Mouse (Mus musculus): ENCODE measurements around the gene Zfp113. TPM values are rescaled to one million over a fixed set of nuclear protein-coding genes. Genes with fewer than 3 reads are reported as not detected.
A peak's percentile ranks its signal among the peaks of the same experiment; 100 is the strongest.
"Not testable (repeated sequence)": the region's sequence is repeated elsewhere in the genome, so short reads cannot be mapped to it uniquely, and the experiment has no call there.

Gene Zfp113
- polyA plus RNA-seq, 1 experiment from 2014 or later: 11.7 TPM

DNA sequence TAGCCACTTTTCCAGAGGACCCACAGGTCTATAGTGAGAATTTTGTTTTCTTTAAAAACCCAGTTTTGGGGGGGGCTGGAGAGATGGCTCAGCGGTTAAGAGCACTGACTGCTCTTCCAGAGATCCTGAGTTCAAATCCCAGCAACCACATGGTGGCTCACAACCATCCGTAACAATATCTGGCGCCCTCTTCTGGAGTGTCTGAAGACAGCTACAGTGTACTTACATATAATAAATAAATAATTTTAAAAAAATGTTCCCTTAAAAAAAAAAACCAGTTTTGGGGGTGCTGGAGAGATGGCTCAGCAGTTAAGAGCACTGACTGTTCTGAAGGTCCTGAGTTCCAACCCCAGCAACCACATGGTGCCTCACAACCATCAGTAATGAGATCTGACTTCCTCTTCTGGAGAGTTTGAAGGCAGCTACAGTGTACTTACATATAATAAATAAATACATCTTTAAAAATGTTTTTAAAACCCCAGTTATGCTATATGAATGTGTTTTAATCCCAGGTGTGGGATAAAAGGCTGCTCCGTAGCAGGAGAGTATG, 45.6 kb downstream of the Zfp113 start:
- not testable (repeated sequence) for H3K4me1 ChIP-seq (ENCODE audit: control insufficient read depth, insufficient read depth, low read length); H3K4me3 ChIP-seq (ENCODE audit: low read length); H3K9me3 ChIP-seq (ENCODE audit: control insufficient read depth, low read length); H3K27ac ChIP-seq (ENCODE audit: low read length); H3K27me3 ChIP-seq (replicated peaks; ENCODE audit: control insufficient read depth, insufficient read depth, low read length); ATAC-seq; H3K36me3 ChIP-seq (ENCODE audit: control insufficient read depth, insufficient read depth, low read length); H3K4me2 ChIP-seq (ENCODE audit: low read depth, low read length); H3K9ac ChIP-seq (ENCODE audit: low read depth, low read length)
- 56% methylated on average over 4 of the region's 4 CpGs for WGBS

DNA sequence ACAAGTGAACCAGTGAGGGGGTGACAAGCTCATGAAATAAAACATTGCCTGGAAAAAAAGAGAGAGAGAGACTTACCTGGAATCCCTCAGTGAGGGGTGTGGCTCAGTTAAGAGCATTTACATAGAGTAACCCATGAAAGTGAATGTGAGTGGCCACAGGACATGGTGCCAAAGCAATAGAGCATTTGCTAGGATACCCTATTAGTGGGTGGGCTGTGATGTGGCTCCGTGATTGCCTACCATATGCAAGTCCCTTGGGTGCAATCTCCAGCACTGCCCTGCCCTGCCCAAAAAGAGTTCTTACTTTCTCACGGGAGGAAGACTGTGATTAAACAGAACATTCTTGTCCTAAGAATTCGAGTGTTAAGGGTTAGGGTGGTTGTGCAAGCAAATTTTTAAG, 48.4 kb downstream of the Zfp113 start:
- no peaks in the 10 kb centered on the region for H3K9me3 ChIP-seq (ENCODE audit: control insufficient read depth, low read length)
- no peak overlapping the region for H3K9ac ChIP-seq (ENCODE audit: low read depth, low read length)
- no peak for ATAC-seq
- no peaks in the 10 kb centered on the region for H3K27me3 ChIP-seq (replicated peaks; ENCODE audit: control insufficient read depth, insufficient read depth, low read length)
- no peaks in the 10 kb centered on the region for H3K4me1 ChIP-seq (ENCODE audit: control insufficient read depth, insufficient read depth, low read length)
- no peak overlapping the region for H3K4me3 ChIP-seq (ENCODE audit: low read length)
- no peak overlapping the region for H3K4me2 ChIP-seq (ENCODE audit: low read depth, low read length)
- no peaks in the 10 kb centered on the region for H3K36me3 ChIP-seq (ENCODE audit: control insufficient read depth, insufficient read depth, low read length)
- H3K27ac ChIP-seq (ENCODE audit: low read length): no peak overlapping the region
- WGBS: 56% methylated on average over 3 of the region's 3 CpGs

DNA sequence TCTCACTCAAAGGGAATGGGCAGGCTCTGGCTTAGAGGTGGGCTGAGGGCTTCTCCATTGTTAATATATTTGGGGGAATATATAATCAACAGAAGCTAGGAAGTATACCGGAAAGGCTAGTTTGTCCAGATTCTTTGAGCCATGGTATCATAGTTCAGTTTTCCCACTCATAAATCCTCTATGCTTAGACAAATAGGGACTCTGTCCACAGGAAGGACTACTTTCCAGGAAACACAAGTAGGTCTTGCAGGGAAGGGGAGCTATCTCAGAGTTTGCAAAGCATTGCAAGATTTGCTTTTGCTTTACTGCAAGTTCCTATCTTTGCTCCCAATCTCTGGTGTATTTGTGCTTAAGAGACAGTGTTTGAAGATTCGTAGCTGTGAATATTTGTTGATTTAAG, 50.6 kb downstream of the Zfp113 start:
- ATAC-seq: peak; percentile 80
- Histone ChIP-seq H3K9ac (ENCODE audit: low read depth, low read length) (no peak overlapping the region), H3K4me3 (ENCODE audit: low read length) (no peak overlapping the region), H3K9me3 (ENCODE audit: control insufficient read depth, low read length) (no peaks in the 10 kb centered on the region), H3K27me3 (replicated peaks; ENCODE audit: control insufficient read depth, insufficient read depth, low read length) (no peaks in the 10 kb centered on the region), H3K27ac (ENCODE audit: low read length) (no peak overlapping the region), H3K4me2 (ENCODE audit: low read depth, low read length) (peak overlapping the region; percentile 7; the same call in 1 of the 2 replicates), H3K4me1 (ENCODE audit: control insufficient read depth, insufficient read depth, low read length) (no peaks in the 10 kb centered on the region), H3K36me3 (ENCODE audit: control insufficient read depth, insufficient read depth, low read length) (peaks cover 15% of the 10 kb centered on the region; the same call in 1 of the 2 replicates)
- WGBS: 58% methylated on average over 2 of the region's 2 CpGs

DNA sequence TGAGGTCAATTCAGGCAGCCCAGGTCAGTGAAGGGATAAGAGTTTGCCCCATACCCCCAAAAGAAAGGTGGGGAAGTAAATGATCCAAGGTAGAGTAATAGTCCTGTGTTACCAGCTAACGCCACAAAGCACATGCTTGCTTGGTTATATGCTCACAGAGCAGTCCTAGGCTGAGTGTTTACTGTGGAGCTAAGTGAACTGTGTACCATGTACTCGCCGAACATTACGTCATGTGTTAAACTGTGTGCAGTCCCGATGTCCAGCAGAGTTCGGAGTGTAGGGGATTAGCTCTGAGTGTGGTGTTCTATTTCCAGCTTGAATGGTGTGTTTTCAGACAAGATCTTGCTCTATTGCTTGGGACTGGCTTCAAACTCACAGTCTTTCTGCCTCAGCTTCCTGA, 61.1 kb downstream of the Zfp113 start:
- Histone ChIP-seq H3K9ac (ENCODE audit: low read depth, low read length) (no peak overlapping the region), H3K27me3 (replicated peaks; ENCODE audit: control insufficient read depth, insufficient read depth, low read length) (no peaks in the 10 kb centered on the region), H3K4me1 (ENCODE audit: control insufficient read depth, insufficient read depth, low read length) (no peaks in the 10 kb centered on the region), H3K4me2 (ENCODE audit: low read depth, low read length) (no peak overlapping the region), H3K9me3 (ENCODE audit: control insufficient read depth, low read length) (no peaks in the 10 kb centered on the region), H3K4me3 (ENCODE audit: low read length) (no peak overlapping the region), H3K27ac (ENCODE audit: low read length) (no peak overlapping the region), H3K36me3 (ENCODE audit: control insufficient read depth, insufficient read depth, low read length) (peaks cover 29% of the 10 kb centered on the region)
- ATAC-seq: no peak
- 92% methylated on average over 6 of the region's 6 CpGs for WGBS

DNA sequence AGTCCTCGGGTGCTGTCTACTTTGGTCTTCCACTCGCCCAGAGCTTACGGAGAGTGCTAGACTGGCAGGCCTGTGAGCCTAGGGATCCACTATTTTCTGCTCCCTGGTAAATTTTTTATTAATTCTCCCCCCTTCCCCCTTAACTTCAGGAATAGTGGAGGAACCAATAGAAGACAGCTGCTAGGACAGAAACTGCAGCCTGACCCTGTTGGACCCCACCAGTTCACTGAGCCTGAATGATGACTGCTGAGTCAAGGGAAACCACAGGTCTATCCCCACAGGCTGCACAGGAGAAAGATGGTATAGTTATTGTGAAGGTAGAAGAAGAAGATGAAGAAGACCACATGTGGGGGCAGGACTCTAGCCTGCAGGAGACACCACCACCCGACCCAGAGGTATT, 62.8 kb downstream of the Zfp113 start:
- 90% methylated on average over 4 of the region's 4 CpGs for WGBS
- H3K36me3 ChIP-seq (ENCODE audit: control insufficient read depth, insufficient read depth, low read length): peaks cover 16% of the 10 kb centered on the region
- H3K9me3 ChIP-seq (ENCODE audit: control insufficient read depth, low read length): no peaks in the 10 kb centered on the region
- H3K4me3 ChIP-seq (ENCODE audit: low read length): no peak overlapping the region
- no peak overlapping the region for H3K27ac ChIP-seq (ENCODE audit: low read length)
- H3K4me2 ChIP-seq (ENCODE audit: low read depth, low read length): no peak overlapping the region
- no peak for ATAC-seq
- H3K9ac ChIP-seq (ENCODE audit: low read depth, low read length): no peak overlapping the region
- H3K27me3 ChIP-seq (replicated peaks; ENCODE audit: control insufficient read depth, insufficient read depth, low read length): no peaks in the 10 kb centered on the region
- peaks cover 7% of the 10 kb centered on the region; the same call in 1 of the 2 replicates for H3K4me1 ChIP-seq (ENCODE audit: control insufficient read depth, insufficient read depth, low read length)

DNA sequence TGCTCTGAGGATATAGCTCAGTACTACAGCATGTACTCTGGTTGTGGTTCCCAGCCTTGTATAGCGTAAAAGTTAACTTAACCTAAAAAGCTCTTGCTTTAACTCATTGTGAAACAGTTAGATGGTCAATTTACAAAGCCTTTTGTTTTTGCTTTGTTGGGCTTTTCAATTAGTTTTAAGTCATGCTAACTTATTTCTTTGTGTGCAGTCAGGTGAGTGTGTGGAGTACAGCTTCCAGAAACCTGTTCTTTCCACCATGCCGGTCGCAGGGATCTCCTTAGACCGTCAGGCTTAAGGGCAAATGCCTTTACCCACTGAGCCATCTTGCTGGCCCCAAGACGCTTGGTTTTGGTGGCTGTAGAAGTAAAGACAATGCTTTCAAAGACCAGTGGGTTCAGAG, 64.8 kb downstream of the Zfp113 start:
- Histone ChIP-seq H3K4me1 (ENCODE audit: control insufficient read depth, insufficient read depth, low read length) (peaks cover 9% of the 10 kb centered on the region; the same call in 1 of the 2 replicates), H3K27ac (ENCODE audit: low read length) (no peak overlapping the region), H3K4me2 (ENCODE audit: low read depth, low read length) (no peak overlapping the region), H3K36me3 (ENCODE audit: control insufficient read depth, insufficient read depth, low read length) (peaks cover 9% of the 10 kb centered on the region), H3K9ac (ENCODE audit: low read depth, low read length) (no peak overlapping the region), H3K9me3 (ENCODE audit: control insufficient read depth, low read length) (no peaks in the 10 kb centered on the region), H3K4me3 (ENCODE audit: low read length) (no peak overlapping the region), H3K27me3 (replicated peaks; ENCODE audit: control insufficient read depth, insufficient read depth, low read length) (no peaks in the 10 kb centered on the region)
- 91% methylated on average over 5 of the region's 5 CpGs for WGBS
- ATAC-seq: no peak

DNA sequence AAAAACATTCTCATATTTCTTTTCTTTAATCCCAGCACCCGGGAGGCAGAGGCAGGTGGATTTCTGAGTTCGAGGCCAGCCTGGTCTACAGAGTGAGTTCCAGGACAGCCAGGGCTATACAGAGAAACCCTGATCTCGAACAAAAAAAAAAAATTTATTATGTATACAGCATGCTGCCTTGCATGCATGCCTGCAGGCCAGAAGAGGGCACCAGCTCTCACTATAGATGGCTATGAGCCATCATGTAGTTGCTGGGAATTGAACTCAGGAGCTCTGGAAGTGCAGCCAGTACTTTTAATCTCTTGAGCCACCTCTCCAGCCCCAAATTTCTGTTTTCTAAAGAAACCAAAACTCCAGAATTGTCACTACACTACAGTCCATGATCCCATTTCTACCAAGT, 65.3 kb downstream of the Zfp113 start:
- Histone ChIP-seq H3K27me3 (replicated peaks; ENCODE audit: control insufficient read depth, insufficient read depth, low read length) (no peaks in the 10 kb centered on the region), H3K9me3 (ENCODE audit: control insufficient read depth, low read length) (no peaks in the 10 kb centered on the region), H3K27ac (ENCODE audit: low read length) (no peak overlapping the region), H3K36me3 (ENCODE audit: control insufficient read depth, insufficient read depth, low read length) (peaks cover 9% of the 10 kb centered on the region), H3K4me2 (ENCODE audit: low read depth, low read length) (no peak overlapping the region), H3K4me1 (ENCODE audit: control insufficient read depth, insufficient read depth, low read length) (peaks cover 9% of the 10 kb centered on the region; the same call in 1 of the 2 replicates), H3K9ac (ENCODE audit: low read depth, low read length) (no peak overlapping the region), H3K4me3 (ENCODE audit: low read length) (no peak overlapping the region)
- WGBS: 74% methylated on average over 3 of the region's 3 CpGs
- ATAC-seq: no peak

MicroRNAs encoded within 50 kb of the gene (microRNA counts, 519-probe panel; counts per million panel counts)
- microRNA mmu-miR-106b (3,498 counts per million, percentile 89 among the panel's probes with 10 or more counts), microRNA mmu-miR-25 (4,033 counts per million, percentile 96 among the panel's probes with 10 or more counts), microRNA mmu-miR-93 (3,498 counts per million, percentile 89 among the panel's probes with 10 or more counts)

Small RNA genes lying within 50 kb of the gene (microRNA-seq; reads per million reads assigned to microRNA genes)
- gene Mir106b (6,441 reads per million, percentile 91 among the genes with 10 or more reads in this experiment), gene Mir25 (555 reads per million, percentile 68 among the genes with 10 or more reads in this experiment), gene Mir93 (9,542 reads per million, percentile 93 among the genes with 10 or more reads in this experiment)

Other genes starting within 250 kb of the Zfp113 start
- 54.6 and 70.4 TPM in 2 replicates for gene Cyp3a13, start 234.1 kb downstream of the Zfp113 start, polyA plus RNA-seq (2015; fragmentation: Nextera tagmentation; extraction: Ambion mirVana)
- 0.34 and 0.50 TPM in 2 replicates for gene Gjc3, start 192.6 kb downstream of the Zfp113 start, polyA plus RNA-seq (2015; fragmentation: Nextera tagmentation; extraction: Ambion mirVana)
- 0.34 and 0.37 TPM in 2 replicates for gene Azgp1, start 174.2 kb downstream of the Zfp113 start, polyA plus RNA-seq (2015; fragmentation: Nextera tagmentation; extraction: Ambion mirVana)
- gene Smok3a, start 134.5 kb downstream of the Zfp113 start, polyA plus RNA-seq (2015; fragmentation: Nextera tagmentation; extraction: Ambion mirVana): not detected in 2 replicates
- gene Smok3b, start 134.3 kb downstream of the Zfp113 start, polyA plus RNA-seq (2015; fragmentation: Nextera tagmentation; extraction: Ambion mirVana): not detected in 2 replicates
- not detected in 2 replicates for gene Smok3c, start 102.5 kb downstream of the Zfp113 start, polyA plus RNA-seq (2015; fragmentation: Nextera tagmentation; extraction: Ambion mirVana)
- 11.1 and 12.3 TPM in 2 replicates for gene Zkscan1, start 70.7 kb downstream of the Zfp113 start, polyA plus RNA-seq (2015; fragmentation: Nextera tagmentation; extraction: Ambion mirVana)
- gene Zscan21, start 38.8 kb downstream of the Zfp113 start, polyA plus RNA-seq (2015; fragmentation: Nextera tagmentation; extraction: Ambion mirVana): 40.8 and 44.2 TPM in 2 replicates
- 282 and 303 TPM in 2 replicates for gene Cops6, start 5.3 kb upstream of the Zfp113 start, polyA plus RNA-seq (2015; fragmentation: Nextera tagmentation; extraction: Ambion mirVana)
- 16.7 and 17.1 TPM in 2 replicates for gene Ap4m1, start 16.3 kb upstream of the Zfp113 start, polyA plus RNA-seq (2015; fragmentation: Nextera tagmentation; extraction: Ambion mirVana)
- 128 and 147 TPM in 2 replicates for gene Mcm7, start 16.7 kb upstream of the Zfp113 start, polyA plus RNA-seq (2015; fragmentation: Nextera tagmentation; extraction: Ambion mirVana)
- gene Taf6, start 31.7 kb upstream of the Zfp113 start, polyA plus RNA-seq (2015; fragmentation: Nextera tagmentation; extraction: Ambion mirVana): 64.5 and 69.2 TPM in 2 replicates
- 29.9 and 33.7 TPM in 2 replicates for gene Cnpy4, start 31.7 kb upstream of the Zfp113 start, polyA plus RNA-seq (2015; fragmentation: Nextera tagmentation; extraction: Ambion mirVana)
- gene Mblac1, start 38.6 kb upstream of the Zfp113 start, polyA plus RNA-seq (2015; fragmentation: Nextera tagmentation; extraction: Ambion mirVana): 5.7 and 7.0 TPM in 2 replicates
- gene Nxpe5, start 70.2 kb upstream of the Zfp113 start, polyA plus RNA-seq (2015; fragmentation: Nextera tagmentation; extraction: Ambion mirVana): not detected in 2 replicates
- 101 and 107 TPM in 2 replicates for gene Lamtor4, start 99.7 kb upstream of the Zfp113 start, polyA plus RNA-seq (2015; fragmentation: Nextera tagmentation; extraction: Ambion mirVana)
- gene BC037034, start 108.3 kb upstream of the Zfp113 start, polyA plus RNA-seq (2015; fragmentation: Nextera tagmentation; extraction: Ambion mirVana): 3.7 and 3.9 TPM in 2 replicates
- 0.80 and 0.92 TPM in 2 replicates for gene Gal3st4, start 117.1 kb upstream of the Zfp113 start, polyA plus RNA-seq (2015; fragmentation: Nextera tagmentation; extraction: Ambion mirVana)
- gene Gm43720, start 124.2 kb upstream of the Zfp113 start, polyA plus RNA-seq (2015; fragmentation: Nextera tagmentation; extraction: Ambion mirVana): 0.06 TPM in 2 replicates
- gene Gpc2, start 124.3 kb upstream of the Zfp113 start, polyA plus RNA-seq (2015; fragmentation: Nextera tagmentation; extraction: Ambion mirVana): 11.2 and 13.1 TPM in 2 replicates
- 2.0 and 3.2 TPM in 2 replicates for gene Stag3, start 124.5 kb upstream of the Zfp113 start, polyA plus RNA-seq (2015; fragmentation: Nextera tagmentation; extraction: Ambion mirVana)
- 0.44 and 0.47 TPM in 2 replicates for gene Pvrig, start 186.2 kb upstream of the Zfp113 start, polyA plus RNA-seq (2015; fragmentation: Nextera tagmentation; extraction: Ambion mirVana)